Mouse (Mus musculus) frontal cortex, postnatal 10 days (tissue): Measurements from ENCODE around the gene Lmod3.
A peak's percentile ranks its signal among the peaks of the same experiment; 100 is the strongest.
"Not testable (repeated sequence)": the region's sequence is repeated elsewhere in the genome, so short reads cannot be mapped to it uniquely, and the experiment has no call there.

Experiments used
- DNase-seq, 2 experiments: peaks; one replicate each; pipeline ENCODE4 v3.0.0; 2022; ENCODE audit warnings: low spot score in 2 of 2, mixed read lengths in 1 of 2

Gene Lmod3

GRCm38 (mm10) chr6:97276366-97276765 lies 23.8 kb upstream of the Lmod3 start:
- no peak for DNase-seq

GRCm38 (mm10) chr6:97275760-97276159 lies 23.2 kb upstream of the Lmod3 start:
- DNase-seq: no peak

GRCm38 (mm10) chr6:97273777-97274176 lies 21.2 kb upstream of the Lmod3 start:
- DNase-seq: no peak

GRCm38 (mm10) chr6:97273058-97273710 lies 20.6 kb upstream of the Lmod3 start:
- no peak for DNase-seq

- no peak for DNase-seq
Measured at GRCm38 (mm10) chr6:97272349-97272748, 19.8 kb upstream of the Lmod3 start.

GRCm38 (mm10) chr6:97269596-97269995 lies 17.0 kb upstream of the Lmod3 start:
- DNase-seq: no peak

- DNase-seq: no peak
Measured at GRCm38 (mm10) chr6:97267132-97267531, 14.6 kb upstream of the Lmod3 start.

GRCm38 (mm10) chr6:97266661-97267060 lies 14.1 kb upstream of the Lmod3 start:
- no peak for DNase-seq

- DNase-seq: no peak
Measured at GRCm38 (mm10) chr6:97265705-97266104, 13.1 kb upstream of the Lmod3 start.

GRCm38 (mm10) chr6:97265240-97265639 lies 12.7 kb upstream of the Lmod3 start:
- DNase-seq: no peak

GRCm38 (mm10) chr6:97263750-97264149 lies 11.2 kb upstream of the Lmod3 start:
- not testable (repeated sequence) for DNase-seq

- no peak for DNase-seq
Measured at GRCm38 (mm10) chr6:97262229-97262628, 9.7 kb upstream of the Lmod3 start.

- not testable (repeated sequence) for DNase-seq
Measured at GRCm38 (mm10) chr6:97259926-97260325, 7.4 kb upstream of the Lmod3 start.

- no peak for DNase-seq
Measured at GRCm38 (mm10) chr6:97258489-97258888, 5.9 kb upstream of the Lmod3 start.

- no peak for DNase-seq
Measured at GRCm38 (mm10) chr6:97252086-97252485, 473 bp downstream of the Lmod3 start.

- DNase-seq: peak in 1 of 2 experiments; percentile 28
Measured at GRCm38 (mm10) chr6:97250966-97251365, 1.6 kb downstream of the Lmod3 start.

GRCm38 (mm10) chr6:97245200-97245599 lies 7.4 kb downstream of the Lmod3 start:
- DNase-seq: no peak

GRCm38 (mm10) chr6:97242522-97242921 lies 10.0 kb downstream of the Lmod3 start:
- DNase-seq: no peak

GRCm38 (mm10) chr6:97240092-97240491 lies 12.5 kb downstream of the Lmod3 start:
- DNase-seq: no peak

GRCm38 (mm10) chr6:97239360-97239759 lies 13.2 kb downstream of the Lmod3 start:
- no peak for DNase-seq

- no peak for DNase-seq
Measured at GRCm38 (mm10) chr6:97236088-97236487, 16.5 kb downstream of the Lmod3 start.

GRCm38 (mm10) chr6:97234911-97235668 lies 17.5 kb downstream of the Lmod3 start:
- no peak for DNase-seq
